Mouse (Mus musculus) spleen, adult 2 months (tissue): ENCODE results near the gene Sult2b1. TPM values are rescaled to one million over a fixed set of nuclear protein-coding genes. Genes with fewer than 3 reads are reported as not detected.
A peak's percentile ranks its signal among the peaks of the same experiment; 100 is the strongest.

Experiments used
- DNase-seq, 2 experiments: peaks; one replicate each; pipeline versions ENCODE4 v3.0.0 to v3.0.0-alpha.2; 2012 to 2021; ENCODE audit warnings: low spot score in 2 of 2, low read depth in 1 of 2
- H3K27ac ChIP-seq: fragments of 200-500 bp; 2 replicates; pipeline ENCODE4 v1.5.1; 2012; ENCODE audit warnings: low read length, inconsistent platforms; ENCODE audit not compliant: insufficient read depth
- H3K27me3 ChIP-seq: fragments of 200-500 bp; 2 replicates; pipeline ENCODE4 v1.6.1; 2012; ENCODE audit warnings: mild to moderate bottlenecking, moderate library complexity, low read length, inconsistent platforms; ENCODE audit not compliant: control insufficient read depth, insufficient read depth
- H3K36me3 ChIP-seq: fragments of 200-500 bp; 2 replicates; pipeline ENCODE4 v1.6.1; 2012; ENCODE audit warnings: mild to moderate bottlenecking, low read length, inconsistent platforms; ENCODE audit not compliant: control insufficient read depth, insufficient read depth
- H3K4me1 ChIP-seq: fragments of 200-500 bp; 2 replicates; pipeline ENCODE4 v1.6.1; 2011; ENCODE audit warnings: inconsistent platforms; ENCODE audit not compliant: control insufficient read depth, insufficient read depth, insufficient read length
- H3K4me3 ChIP-seq: fragments of 200-500 bp; 2 replicates; pipeline ENCODE4 v1.5.1; 2011; ENCODE audit warnings: mild to moderate bottlenecking, inconsistent platforms; ENCODE audit not compliant: insufficient read depth, insufficient read length; ENCODE audit errors: extremely low read depth
- CTCF ChIP-seq: fragments of 200-500 bp; IDR thresholded peaks from 2 replicates; pipeline ENCODE4 v1.5.1; 2011; ENCODE audit warnings: mild to moderate bottlenecking, inconsistent platforms; ENCODE audit not compliant: insufficient read depth, insufficient read length, insufficient replicate concordance; ENCODE audit errors: extremely low read depth
- POLR2A ChIP-seq: fragments of 200-500 bp; IDR thresholded peaks from 2 replicates; pipeline ENCODE4 v1.6.1; 2011; ENCODE audit warnings: low read depth, low read length, inconsistent platforms
- WGBS: fragments of 180-500 bp; shearing (Covaris S2); methylation state at CpG from one replicate; pipeline ENCODE4 v1.1.7; 2018; 5-methylcytosine and 5-hydroxymethylcytosine counted together
- polyA plus RNA-seq: library from polyadenylated mRNA; depleted of rRNA; stranded (reverse); fragments of >200 nt; gene quantifications from 2 replicates; pipeline ENCODE4 v1.2.3, GENCODE M21; 2012

Gene Sult2b1
- polyA plus RNA-seq, 1 experiment = 0.76 TPM

DNA sequence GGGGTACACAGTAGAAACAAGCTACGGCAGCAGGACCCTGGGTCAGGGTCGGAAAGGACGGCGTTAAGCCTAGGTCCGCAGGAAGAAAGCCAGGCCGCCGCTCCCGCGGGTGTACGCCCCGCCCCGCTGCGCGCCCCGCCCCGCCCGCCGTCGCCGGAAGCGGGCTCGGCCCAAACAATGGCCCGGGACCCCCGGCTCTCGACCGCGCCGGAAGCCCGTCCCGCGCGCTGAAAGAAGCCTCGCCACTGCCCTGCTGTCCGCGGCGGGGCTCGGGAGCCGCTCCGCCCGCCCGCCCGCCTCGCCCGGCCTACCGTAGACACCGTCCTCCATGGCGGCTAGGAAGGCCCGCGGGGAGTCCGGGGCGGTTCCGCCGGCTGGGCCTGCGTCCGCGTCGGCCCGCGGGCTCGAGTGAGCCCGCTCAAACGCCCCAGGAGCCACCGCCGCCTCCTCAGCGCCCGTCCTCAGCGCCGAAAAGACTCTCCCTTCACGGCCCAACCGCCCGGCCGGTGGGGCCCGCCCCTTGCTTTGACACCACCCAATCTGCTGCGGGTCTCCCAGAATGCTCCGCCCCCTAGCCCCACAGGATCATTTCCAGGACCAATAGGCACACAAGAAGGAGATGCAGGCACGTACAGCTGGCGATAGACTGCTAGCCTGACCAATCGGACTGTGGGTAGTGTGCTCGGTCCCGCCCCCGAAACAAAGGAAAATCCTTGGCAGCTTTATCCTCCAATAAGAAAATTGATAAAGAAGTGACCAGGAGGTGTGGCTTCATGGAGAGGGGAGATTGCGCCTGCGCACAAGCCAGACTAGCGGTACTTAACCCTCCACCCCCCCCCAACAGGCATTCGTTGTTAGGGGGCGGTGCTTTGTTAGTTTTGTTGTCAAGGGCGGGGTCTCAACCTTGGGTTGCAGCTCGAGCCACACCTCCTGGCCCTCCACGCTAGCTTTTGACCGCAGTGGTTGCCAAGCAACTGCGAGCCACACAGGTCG, 29.6 kb upstream of the Sult2b1 start, which contains the start of gene Cyth2:
Gene Cyth2 (minus strand): TSS at position 795 of the 993 bp plus-strand sequence.
- H3K27ac ChIP-seq = peak within 1 kb of the TSS; percentile 96
- H3K4me3 ChIP-seq = peak within 1 kb of the TSS; percentile 76
- H3K36me3 ChIP-seq = peaks cover 32% of the 10 kb centered on the region
- DNase-seq = peak; percentile 99 to 100
- H3K4me1 ChIP-seq = peaks cover 4% of the 10 kb centered on the region; the same call in 1 of the 2 replicates
- whole genome bisulfite sequencing = under 1% methylated on average over 80 of the region's 92 CpGs
- TF ChIP-seq POLR2A (peak; percentile 48), CTCF (no peak)
- H3K27me3 ChIP-seq = no peaks in the 10 kb centered on the region

GRCm38 (mm10) chr7:45812921-45813320, 28.5 kb upstream of the Sult2b1 start:
- peaks cover 43% of the 10 kb centered on the region for H3K36me3 ChIP-seq

DNA sequence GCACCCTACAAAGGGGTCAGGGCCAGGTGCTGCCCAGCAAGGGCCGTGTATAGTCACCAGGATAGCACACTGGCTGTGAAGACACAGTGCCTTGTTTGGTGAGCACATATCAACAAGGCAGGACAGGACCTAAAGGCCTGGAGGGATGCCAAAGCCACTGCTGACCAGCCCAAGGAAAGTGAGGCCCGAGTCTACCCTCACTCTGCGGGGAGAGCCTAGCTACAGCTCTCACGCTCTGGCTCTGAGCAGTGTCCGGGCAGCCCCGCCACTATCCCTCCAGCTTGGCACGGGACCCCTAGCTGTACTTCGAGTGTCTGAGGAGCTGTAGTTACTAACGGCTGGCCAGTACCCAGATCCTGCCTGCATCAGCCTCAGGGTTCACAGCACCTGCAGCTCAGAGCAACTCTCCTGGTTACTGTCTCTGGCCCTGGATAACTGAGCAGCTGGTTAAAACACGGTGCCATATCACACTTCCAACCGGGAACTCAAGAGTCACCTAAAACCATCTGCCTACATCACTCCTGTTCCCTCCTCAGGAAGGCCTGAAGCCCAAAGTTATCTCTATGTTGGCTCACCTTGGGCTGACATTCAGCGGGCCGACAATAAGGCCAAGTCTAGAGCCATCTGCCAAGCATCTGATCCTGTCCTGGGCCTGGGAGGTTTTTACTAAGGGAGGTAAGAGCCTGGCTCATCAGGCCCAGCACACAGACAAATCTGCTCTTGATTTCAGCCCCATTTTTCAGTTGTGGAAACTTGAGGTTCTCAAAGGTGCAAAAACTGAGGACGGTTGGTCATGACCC, 25.0 kb upstream of the Sult2b1 start:
- no peak overlapping the region for H3K27ac ChIP-seq
- H3K4me1 ChIP-seq = 0 out of 2 replicates have a peak, but pooled peaks cover 2% of the 10 kb centered on the region
- no peaks in the 10 kb centered on the region for H3K27me3 ChIP-seq
- DNase-seq = no peak
- TF ChIP-seq POLR2A (no peak), CTCF (no peak)
- H3K4me3 ChIP-seq = no peak overlapping the region
- peaks cover 51% of the 10 kb centered on the region for H3K36me3 ChIP-seq
- 85% methylated on average over 14 of the region's 14 CpGs for WGBS

More at GRCm38 (mm10) chr7:45812921-45813320, 28.5 kb upstream of the Sult2b1 start:
- Histone ChIP-seq H3K4me3 (no peak overlapping the region), H3K27ac (no peak overlapping the region), H3K27me3 (no peaks in the 10 kb centered on the region), H3K4me1 (peaks cover 4% of the 10 kb centered on the region; the same call in 1 of the 2 replicates)
- TF ChIP-seq POLR2A (no peak), CTCF (no peak)
- DNase-seq = no peak
- WGBS = 94% methylated on average over 8 of the region's 8 CpGs

DNA sequence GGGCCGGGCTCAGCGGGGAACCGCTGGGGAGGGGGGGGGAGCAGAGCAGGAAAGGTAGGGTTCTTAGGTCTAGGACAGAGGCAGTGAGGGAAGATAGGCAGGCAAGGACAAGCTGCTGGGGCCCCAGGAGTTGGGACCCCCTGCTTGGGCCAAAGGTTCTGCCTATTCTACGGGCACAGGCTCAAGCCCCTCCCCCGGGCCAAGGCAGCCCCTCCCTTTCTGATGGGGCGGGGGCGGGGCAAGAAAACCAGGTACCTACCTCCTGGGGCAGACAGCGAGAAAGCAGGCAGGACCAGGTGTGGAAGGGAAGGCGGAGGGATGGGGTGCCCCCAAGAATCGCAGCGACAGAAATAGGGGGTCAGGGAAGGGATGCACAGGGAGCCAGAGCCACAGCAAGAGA, 24.0 kb upstream of the Sult2b1 start:
- Histone ChIP-seq H3K27ac (no peak overlapping the region), H3K4me1 (0 out of 2 replicates have a peak, but pooled peaks cover 2% of the 10 kb centered on the region), H3K36me3 (peaks cover 51% of the 10 kb centered on the region), H3K27me3 (no peaks in the 10 kb centered on the region), H3K4me3 (no peak overlapping the region)
- no peak for DNase-seq
- 86% methylated on average over 11 of the region's 11 CpGs for WGBS
- TF ChIP-seq POLR2A = no peak
- TF ChIP-seq CTCF = no peak

DNA sequence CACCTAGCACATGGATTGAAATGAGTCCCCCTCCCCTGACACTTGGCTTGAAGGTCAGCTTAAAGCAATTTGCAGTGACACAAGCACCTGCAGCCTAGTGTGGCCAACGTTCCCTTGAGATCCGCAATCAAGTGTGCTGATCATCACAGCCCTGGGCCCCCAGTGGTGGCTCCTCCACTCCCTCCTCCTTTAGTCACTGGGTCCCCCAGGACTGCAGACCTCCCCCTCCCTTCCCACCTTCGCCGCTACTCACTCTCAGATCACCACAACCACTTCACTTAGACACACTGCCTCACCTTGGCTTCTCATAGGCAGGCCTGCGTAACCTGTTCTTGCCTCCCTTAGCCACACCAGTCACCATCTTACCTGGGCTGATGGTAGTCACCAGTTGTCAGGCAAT, 21.5 kb upstream of the Sult2b1 start:
- no peak for DNase-seq
- no peak for TF ChIP-seq CTCF
- TF ChIP-seq POLR2A = no peak
- WGBS = 84% methylated on average over 5 of the region's 5 CpGs
- Histone ChIP-seq H3K4me1 (no peaks in the 10 kb centered on the region), H3K27me3 (no peaks in the 10 kb centered on the region), H3K4me3 (no peak overlapping the region), H3K36me3 (peaks cover 38% of the 10 kb centered on the region), H3K27ac (no peak overlapping the region)

GRCm38 (mm10) chr7:45802551-45802950, 18.1 kb upstream of the Sult2b1 start:
- TF ChIP-seq CTCF = no peak
- no peak for TF ChIP-seq POLR2A
- DNase-seq = no peak
- H3K27me3 ChIP-seq = peaks cover 11% of the 10 kb centered on the region
- H3K4me3 ChIP-seq = no peak overlapping the region
- peaks cover 5% of the 10 kb centered on the region for H3K36me3 ChIP-seq
- peaks cover 15% of the 10 kb centered on the region for H3K4me1 ChIP-seq
- H3K27ac ChIP-seq = no peak overlapping the region
- 81% methylated on average over 6 of the region's 6 CpGs for WGBS
